Comparison of ENCODE assay signal across 8 mouse cellular contexts in the genomic region with DNA sequence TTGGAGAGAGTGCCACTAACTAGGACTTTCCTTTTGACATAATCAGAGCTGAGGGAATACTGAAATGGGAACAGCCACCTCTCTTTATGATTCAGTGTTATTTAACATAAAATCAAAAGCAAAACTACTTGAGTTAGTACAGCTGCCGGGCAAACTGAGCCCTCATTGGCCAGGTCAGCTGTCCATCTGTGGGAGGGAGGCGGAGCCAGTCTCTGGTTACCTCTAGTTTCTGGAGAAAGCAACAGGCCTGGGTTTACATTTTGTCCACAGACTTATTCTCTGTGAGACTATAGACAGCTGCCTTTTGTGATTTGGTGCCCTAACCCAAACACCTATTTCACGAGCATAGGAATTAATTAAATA. TPM values are rescaled to one million over a fixed set of nuclear protein-coding genes. Genes with fewer than 3 reads are reported as not detected.
A peak's percentile ranks its signal among the peaks of the same experiment; 100 is the strongest.
DNase-seq lines count a peak whose midpoint lies in the region; ATAC-seq and TF ChIP-seq lines count a peak whose summit lies in the region.

No protein-coding gene starts in this region.

- H3K4me3 ChIP-seq in hindbrain, embryonic 14.5 days (replicated peaks; ENCODE audit: low read length): no peak overlapping the region
- no peak overlapping the region for H3K4me3 ChIP-seq in limb, embryonic 10.5 days
- no peak overlapping the region for H3K4me3 ChIP-seq in midbrain, postnatal 0 days (ENCODE audit: low read depth, low read length)

- DNase-seq in cerebellum, adult 8-10 months: peak; percentile 10
- no peak for DNase-seq in cerebellum, adult 11 months
- DNase-seq in c-Kit-positive CD71-negative TER-119-negative erythroid progenitor cells, embryonic 14.5 days (ENCODE audit: low read depth): peak; percentile 66
- peak; percentile 37 to 81 for DNase-seq in frontal cortex, adult 2 months (ENCODE audit: extremely low spot score in 1 of 2, low spot score in 1 of 2)
- DNase-seq in hindbrain, embryonic 14.5 days (ENCODE audit: low spot score): peak; percentile 75
- peak; percentile 81 for DNase-seq in limb, embryonic 10.5 days (ENCODE audit: low spot score)
- DNase-seq in midbrain, postnatal 0 days (ENCODE audit: low spot score): peak; percentile 52
- peak; percentile 95 to 98 for DNase-seq in spleen, postnatal 4 days (ENCODE audit: low spot score in 2 of 2)

- peaks cover 16% of the 10 kb centered on the region for H3K4me1 ChIP-seq in hindbrain, embryonic 14.5 days (replicated peaks; ENCODE audit: control insufficient read depth, insufficient read depth, low read length)
- peaks cover 67% of the 10 kb centered on the region for H3K4me1 ChIP-seq in limb, embryonic 10.5 days
- H3K4me1 ChIP-seq in midbrain, postnatal 0 days (ENCODE audit: insufficient read depth, low read length): peaks cover 5% of the 10 kb centered on the region; the same call in 1 of the 2 replicates

- no peak overlapping the region for H3K27ac ChIP-seq in hindbrain, embryonic 14.5 days
- H3K27ac ChIP-seq in limb, embryonic 10.5 days: peak overlapping the region; percentile 78
- no peak overlapping the region for H3K27ac ChIP-seq in midbrain, postnatal 0 days (ENCODE audit: low read depth, low read length)

- no peak overlapping the region for H3K9ac ChIP-seq in hindbrain, embryonic 14.5 days
- H3K9ac ChIP-seq in midbrain, postnatal 0 days (replicated peaks; ENCODE audit: low read length, poor library complexity, severe bottlenecking): no peak overlapping the region

- ATAC-seq in hindbrain, embryonic 14.5 days (ENCODE audit: low FRiP score): no peak
- ATAC-seq in midbrain, postnatal 0 days (ENCODE audit: low FRiP score): no peak

- peaks cover 17% of the 10 kb centered on the region for H3K27me3 ChIP-seq in hindbrain, embryonic 14.5 days (ENCODE audit: control insufficient read depth, insufficient read depth, low read length)
- peaks cover 27% of the 10 kb centered on the region for H3K27me3 ChIP-seq in limb, embryonic 10.5 days (ENCODE audit: low read depth, poor library complexity, severe bottlenecking)
- H3K27me3 ChIP-seq in midbrain, postnatal 0 days (ENCODE audit: insufficient read depth, low read length): peaks cover 19% of the 10 kb centered on the region; the same call in 1 of the 2 replicates

- H3K36me3 ChIP-seq in hindbrain, embryonic 14.5 days (replicated peaks; ENCODE audit: control insufficient read depth, insufficient read depth): no peaks in the 10 kb centered on the region
- H3K36me3 ChIP-seq in limb, embryonic 10.5 days: no peaks in the 10 kb centered on the region
- H3K36me3 ChIP-seq in midbrain, postnatal 0 days (ENCODE audit: insufficient read depth, low read length): no peaks in the 10 kb centered on the region

- H3K9me3 ChIP-seq in hindbrain, embryonic 14.5 days (ENCODE audit: control insufficient read depth, low read length): 0 out of 2 replicates have a peak, but pooled peaks cover 3% of the 10 kb centered on the region
- H3K9me3 ChIP-seq in limb, embryonic 10.5 days (replicated peaks): no peaks in the 10 kb centered on the region
- H3K9me3 ChIP-seq in midbrain, postnatal 0 days (ENCODE audit: low read length): no peaks in the 10 kb centered on the region

- peak overlapping the region; percentile 19; the same call in 1 of the 2 replicates for H3K4me2 ChIP-seq in hindbrain, embryonic 14.5 days (replicated peaks)
- H3K4me2 ChIP-seq in midbrain, postnatal 0 days (ENCODE audit: low read depth, low read length, poor library complexity, severe bottlenecking): no peak overlapping the region

- WGBS in hindbrain, embryonic 14.5 days: 60% methylated on average over 3 of the region's 3 CpGs
- WGBS in limb, embryonic 10.5 days: 45% methylated on average over 3 of the region's 3 CpGs
- 46% methylated on average over 3 of the region's 3 CpGs for WGBS in midbrain, postnatal 0 days

- no peak for TF ChIP-seq CTCF in midbrain, postnatal 0 days (IDR thresholded peaks at IDR 0.05)

RNA-seq across cellular contexts. Expression of gene Vsir, which starts 4.1 kb away (rescaled TPM):
- 24.3 and 33.1 TPM in 2 replicates for polyA plus RNA-seq in frontal cortex, adult 2 months (2012; rRNA removed)
- 2.5 and 2.7 TPM in 2 replicates for polyA plus RNA-seq in hindbrain, embryonic 14.5 days (2014; fragmentation: Nextera tagmentation; extraction: Ambion mirVana)
- 1.1 and 2.0 TPM in 2 replicates for polyA plus RNA-seq in limb, embryonic 10.5 days (2016; fragmentation: Nextera tagmentation; extraction: Ambion mirVana)
- 5.9 and 15.8 TPM in 2 replicates for total RNA-seq in midbrain, postnatal 0 days (2014; rRNA removed)
- 3.4 and 3.7 TPM in 2 replicates for polyA plus RNA-seq in midbrain, postnatal 0 days (2015; fragmentation: Nextera tagmentation; extraction: Ambion mirVana)

RNA-seq across cellular contexts. Expression of gene Gm17455, which starts 48.7 kb away (rescaled TPM):
- polyA plus RNA-seq in frontal cortex, adult 2 months (2012; rRNA removed): 0.64 and 2.1 TPM in 2 replicates
- 9.7 and 18.2 TPM in 2 replicates for polyA plus RNA-seq in hindbrain, embryonic 14.5 days (2014; fragmentation: Nextera tagmentation; extraction: Ambion mirVana)
- 0.53 and 0.65 TPM in 2 replicates for polyA plus RNA-seq in limb, embryonic 10.5 days (2016; fragmentation: Nextera tagmentation; extraction: Ambion mirVana)
- total RNA-seq in midbrain, postnatal 0 days (2014; rRNA removed): 0.93 and 1.9 TPM in 2 replicates
- polyA plus RNA-seq in midbrain, postnatal 0 days (2015; fragmentation: Nextera tagmentation; extraction: Ambion mirVana): 6.9 and 12.5 TPM in 2 replicates
